ENCODE assay signal across 21 mouse cellular contexts in genomic region chr7:114210618-114211017, GRCm38 (mm10). TPM values are rescaled to one million over a fixed set of nuclear protein-coding genes. Genes with fewer than 3 reads are reported as not detected.
DNase-seq lines count a peak whose midpoint lies in the region; ATAC-seq lines count a peak whose summit lies in the region.
"Had no signal": no experiment of that assay in that cellular context is flagged by ENCODE, and none has a peak within 500 bp of the region (broad histone marks: within the 10 kb centered on the region; RNA-seq: fewer than 3 reads in every experiment).

No protein-coding gene starts in this region.

- intact Hi-C loops in heart, postnatal 36 days (cut with DNase I), result loop anchor here (5.0 kb wide), 1 partner anchor 78 kb away; no protein-coding TSS in a partner anchor

- WGBS in heart, embryonic 16.5 days, result 71% methylated on average over 3 of the region's 3 CpGs

- no peak overlapping the region for H3K4me2 ChIP-seq in heart, embryonic 16.5 days (ENCODE audit: low read depth, low read length)
- H3K4me2 ChIP-seq: forebrain, embryonic 15.5 days; heart, embryonic 11.5 days; hindbrain, embryonic 12.5 days; limb, embryonic 13.5 days; liver, embryonic 12.5 days; neural tube, embryonic 12.5 days had no signal

- ATAC-seq in heart, embryonic 16.5 days (replicated peaks; ENCODE audit: extremely low read depth, insufficient read depth, low FRiP score), result peak; percentile 63; the same call in 1 of the 2 replicates
- ATAC-seq: forebrain, embryonic 15.5 days; liver, embryonic 12.5 days had no signal

- no peak overlapping the region for H3K27ac ChIP-seq in heart, embryonic 16.5 days (ENCODE audit: low read length)
- H3K27ac ChIP-seq: forebrain, embryonic 15.5 days; hindbrain, embryonic 12.5 days; limb, embryonic 13.5 days; liver, embryonic 12.5 days; neural tube, embryonic 12.5 days had no signal

- H3K27me3 ChIP-seq in heart, embryonic 16.5 days (ENCODE audit: control insufficient read depth, insufficient read depth, low read length), result no peaks in the 10 kb centered on the region
- H3K27me3 ChIP-seq: forebrain, embryonic 15.5 days; hindbrain, embryonic 12.5 days; limb, embryonic 13.5 days; liver, embryonic 12.5 days; megakaryocyte, embryonic 14.5 days; neural tube, embryonic 12.5 days had no signal

- no peak overlapping the region for H3K4me3 ChIP-seq in heart, embryonic 16.5 days (ENCODE audit: low read length)
- H3K4me3 ChIP-seq: forebrain, embryonic 15.5 days; hindbrain, embryonic 12.5 days; limb, embryonic 13.5 days; liver, embryonic 12.5 days; megakaryocyte, embryonic 14.5 days; neural tube, embryonic 12.5 days had no signal

- H3K4me1 ChIP-seq in heart, embryonic 16.5 days (ENCODE audit: control insufficient read depth, insufficient read depth, low read length), result no peaks in the 10 kb centered on the region
- H3K4me1 ChIP-seq: forebrain, embryonic 15.5 days; hindbrain, embryonic 12.5 days; limb, embryonic 13.5 days; liver, embryonic 12.5 days; megakaryocyte, embryonic 14.5 days; neural tube, embryonic 12.5 days had no signal

- H3K36me3 ChIP-seq in heart, embryonic 16.5 days (ENCODE audit: control insufficient read depth, insufficient read depth), result peaks cover 11% of the 10 kb centered on the region

- H3K9me3 ChIP-seq in heart, embryonic 16.5 days (replicated peaks; ENCODE audit: control insufficient read depth, low read length), result no peaks in the 10 kb centered on the region
- H3K9me3 ChIP-seq: forebrain, embryonic 15.5 days; hindbrain, embryonic 12.5 days; limb, embryonic 13.5 days; liver, embryonic 12.5 days; megakaryocyte, embryonic 14.5 days; neural tube, embryonic 12.5 days had no signal

- DNase-seq in heart, postnatal 36 days, result no peak
- DNase-seq in T-cell, adult 2 months (ENCODE audit: low spot score), result peak; percentile 39
- peak; percentile 8 for DNase-seq in retina, postnatal 7 days (ENCODE audit: low read depth, low spot score)
- DNase-seq in thymus, postnatal 25 days, result peak; percentile 62
- DNase-seq in layer of hippocampus, adult 9-10 months (ENCODE audit: low spot score), result no peak
- no peak for DNase-seq in cerebellum, adult 18-20 months
- DNase-seq in adrenal gland, adult (ENCODE audit: inconsistent age in 2 of 2, low spot score in 1 of 2), result no peak
- DNase-seq: adrenal gland, postnatal 25 days; cerebellum, adult 9-10 months; heart, postnatal 10 days; kidney, postnatal 25 days; lung, adult 2 months; midbrain, embryonic 14.5 days had no signal

- no peak overlapping the region for H3K9ac ChIP-seq in heart, embryonic 16.5 days (ENCODE audit: low read length)
- H3K9ac ChIP-seq: forebrain, embryonic 15.5 days; hindbrain, embryonic 12.5 days; limb, embryonic 13.5 days; liver, embryonic 12.5 days; neural tube, embryonic 12.5 days had no signal

RNA-seq across cellular contexts. Expression of gene Copb1, which starts 43.9 kb away (rescaled TPM):
- 73.3 and 79.4 TPM in 2 replicates for polyA plus RNA-seq in heart, embryonic 16.5 days (2015; fragmentation: Nextera tagmentation; extraction: Ambion mirVana)
- 10 to 100 TPM; 43.7 to 44.1 TPM for total RNA-seq in heart, postnatal 36 days (2021)

Comparison
In these comparisons a context has a peak if more than half of its experiments do, and no peak if none do; other contexts are left out.
1. DNase-seq: peak in T-cell, adult 2 months (single experiment), retina, postnatal 7 days (single experiment) and thymus, postnatal 25 days (single experiment); none in heart, postnatal 36 days (0 of 2), layer of hippocampus, adult 9-10 months (single experiment), cerebellum, adult 18-20 months (0 of 2) and adrenal gland, adult (0 of 2).